Mouse (Mus musculus): Measurements from ENCODE around the gene Fgfr2.

DNA sequence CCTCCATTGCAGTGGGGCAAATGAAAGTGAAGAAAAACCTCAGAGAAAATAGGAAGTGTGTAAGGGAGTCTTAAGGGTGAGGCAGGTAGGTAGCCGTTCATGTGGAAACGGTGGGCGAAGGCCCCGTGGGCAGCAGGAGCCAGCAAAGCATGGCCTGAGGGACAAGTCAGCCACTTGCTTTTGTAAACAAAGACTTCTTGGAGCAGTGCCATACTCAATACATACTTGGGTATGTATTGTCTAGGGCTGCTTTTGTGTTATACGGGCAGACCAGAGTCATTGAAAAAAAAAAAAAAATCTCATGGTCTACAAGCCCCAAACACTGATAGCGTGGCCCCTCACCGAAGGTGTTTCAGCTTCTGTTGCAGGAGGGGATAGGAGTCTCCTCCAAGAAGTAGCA is 2878.6 kb downstream of the Fgfr2 start:
- TF ChIP-seq CTCF (IDR thresholded peaks at IDR 0.05; ENCODE audit: borderline replicate concordance, insufficient read depth, low read length) (no peak), POLR2A (IDR thresholded peaks at IDR 0.05; ENCODE audit: low read depth, low read length) (no peak)
